Mouse (Mus musculus): ENCODE results near the gene Nos1. TPM values are rescaled to one million over a fixed set of nuclear protein-coding genes. Genes with fewer than 3 reads are reported as not detected.

Gene Nos1
- 0.58 and 0.93 TPM in 2 replicates for polyA plus RNA-seq (2012; rRNA removed)

- DNase-seq (ENCODE audit: low read depth, low spot score): no peak
- 46% methylated on average over 10 of the region's 10 CpGs for WGBS
These were observed at the start of gene Nos1 for GRCm38 (mm10) chr5:117780681-117781080. Gene Nos1, plus strand, starts transcription at chr5:117781032.

- 66% methylated on average over 6 of the region's 6 CpGs for WGBS
- DNase-seq (ENCODE audit: low read depth, low spot score): no peak
These were observed 49.5 kb upstream of the Nos1 start for GRCm38 (mm10) chr5:117731311-117731710.

DNA sequence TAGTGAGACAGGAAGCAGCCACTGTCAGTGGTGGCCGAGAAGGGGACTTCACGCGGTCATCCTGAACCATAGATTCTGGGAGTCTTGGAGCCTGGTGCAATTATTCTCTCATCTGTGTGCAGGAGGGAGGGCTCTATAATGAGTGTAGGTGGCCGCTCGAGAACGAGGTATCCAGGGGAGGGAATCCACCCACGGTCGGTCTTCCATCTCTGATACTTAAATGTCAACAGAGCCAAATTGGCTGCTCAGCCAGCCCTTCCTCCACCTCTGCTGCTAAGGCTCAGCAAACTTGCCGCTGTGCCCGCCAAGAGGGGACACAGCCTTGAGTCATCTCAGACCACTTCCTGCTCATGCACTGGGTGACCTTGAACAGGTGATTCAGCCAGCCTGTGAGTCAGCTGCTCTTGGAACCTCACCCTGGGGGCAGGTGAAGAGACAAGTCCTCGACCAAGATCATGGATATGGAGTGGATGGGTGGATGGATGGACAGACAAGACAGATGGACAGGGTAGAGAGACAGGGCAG, 36.1 kb upstream of the Nos1 start:
- DNase-seq (ENCODE audit: low read depth, low spot score): no peak
- WGBS: 46% methylated on average over 11 of the region's 11 CpGs

GRCm38 (mm10) chr5:117749353-117749752, 31.5 kb upstream of the Nos1 start:
- DNase-seq (ENCODE audit: low read depth, low spot score): no peak
- 26% methylated on average over 5 of the region's 5 CpGs for WGBS

GRCm38 (mm10) chr5:117757696-117758482, 22.9 kb upstream of the Nos1 start:
- 59% methylated on average over 12 of the region's 12 CpGs for WGBS

DNA sequence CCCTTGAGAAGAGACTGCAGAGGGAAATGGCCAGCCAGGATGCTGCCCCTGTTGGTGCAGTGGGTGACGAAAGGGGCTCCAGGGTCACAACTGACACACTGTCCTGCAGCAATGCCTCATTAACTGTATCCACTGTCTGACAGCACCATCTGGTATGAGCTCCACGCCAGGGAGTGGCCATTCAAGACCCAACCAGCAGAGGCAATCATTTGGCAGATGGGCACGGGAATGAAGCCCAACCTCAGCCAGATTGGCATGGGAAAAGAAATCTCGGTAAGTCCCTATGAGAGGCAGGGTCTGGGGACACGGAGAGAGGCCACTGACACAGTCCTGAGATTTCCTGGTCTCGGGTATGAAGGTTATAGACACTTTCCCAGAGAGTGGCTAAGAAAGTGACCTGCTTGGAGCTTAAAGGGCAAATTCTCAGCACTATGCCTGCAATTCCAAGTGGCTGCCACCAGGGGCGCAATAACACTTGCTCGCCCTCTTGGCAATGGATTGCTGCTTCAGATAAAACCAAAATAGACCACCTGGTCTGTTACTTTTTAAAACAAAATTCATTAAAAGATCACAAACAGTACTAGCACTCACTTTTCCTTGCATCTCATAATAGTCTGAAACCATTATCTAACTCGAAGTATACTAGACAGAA, 19.5 kb upstream of the Nos1 start:
- 74% methylated on average over 9 of the region's 9 CpGs for WGBS
- DNase-seq (ENCODE audit: low read depth, low spot score): no peak

More at GRCm38 (mm10) chr5:117757696-117758482, 22.9 kb upstream of the Nos1 start:
- DNase-seq (ENCODE audit: low read depth, low spot score): no peak

DNA sequence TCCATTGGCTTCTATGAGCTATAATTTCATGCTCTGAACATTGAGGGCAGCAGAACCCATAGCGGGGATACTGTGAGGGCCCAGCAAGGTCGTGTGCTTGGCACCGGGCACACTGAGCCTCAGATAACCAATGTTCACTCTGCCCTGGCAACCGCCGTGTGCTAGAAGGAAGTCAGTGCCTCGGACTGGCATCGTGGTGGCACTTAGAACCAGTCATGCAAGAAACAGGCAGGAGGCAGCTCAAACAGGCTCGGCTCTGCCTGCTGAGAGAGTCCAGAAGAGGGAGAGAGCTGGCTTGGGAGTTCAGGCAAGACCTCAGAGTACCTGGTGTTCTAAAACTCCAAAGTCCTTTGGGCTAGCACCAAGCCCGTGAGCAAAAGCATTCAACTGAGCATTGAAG, 16.3 kb upstream of the Nos1 start:
- 75% methylated on average over 9 of the region's 9 CpGs for WGBS
- no peak for DNase-seq (ENCODE audit: low read depth, low spot score)

GRCm38 (mm10) chr5:117779175-117779574, 1.7 kb upstream of the Nos1 start:
- DNase-seq (ENCODE audit: low read depth, low spot score): no peak
- WGBS: 46% methylated on average over 11 of the region's 11 CpGs

DNA sequence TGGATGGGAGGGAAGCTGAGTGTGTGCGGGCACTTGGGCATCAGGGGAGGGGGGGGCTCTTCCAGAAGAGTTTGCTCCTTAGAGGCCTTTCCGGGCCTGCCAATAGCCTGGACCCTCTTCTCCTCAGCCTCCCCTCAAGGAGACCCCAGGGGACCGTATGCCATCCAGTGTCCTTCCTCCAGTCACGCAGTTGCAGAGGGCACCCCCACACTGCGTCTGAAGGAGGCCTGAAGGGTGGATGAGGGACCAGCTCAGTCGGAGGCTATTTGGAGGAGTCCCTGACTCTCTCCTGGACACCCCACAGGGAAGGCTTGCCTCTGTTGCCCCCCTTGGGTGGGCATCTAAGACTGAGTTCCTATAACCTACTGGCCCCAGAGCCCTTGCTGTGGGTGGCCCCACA, 346 bp downstream of the Nos1 start:
- 73% methylated on average over 6 of the region's 6 CpGs for WGBS
- DNase-seq (ENCODE audit: low read depth, low spot score): no peak

DNA sequence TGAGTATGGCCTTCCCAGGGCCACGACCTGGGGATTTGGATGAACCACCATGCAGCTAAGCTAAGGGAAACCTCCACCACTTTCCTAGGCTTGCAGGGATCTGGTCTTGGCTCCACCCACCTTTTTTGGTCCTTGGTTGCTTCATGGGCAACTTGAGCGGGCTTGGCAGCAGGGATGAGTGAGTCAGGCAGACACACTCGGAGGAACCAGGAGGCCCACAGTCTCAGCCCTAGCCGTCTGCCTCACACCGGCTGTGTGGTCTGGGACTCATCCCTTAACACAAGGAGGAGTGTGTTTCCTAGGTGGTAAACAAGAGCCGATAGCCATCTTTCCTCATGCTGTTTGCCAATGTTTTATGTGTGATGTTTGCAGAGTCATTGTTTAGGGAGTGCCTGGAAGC, 9.2 kb downstream of the Nos1 start:
- DNase-seq (ENCODE audit: low read depth, low spot score): no peak
- 21% methylated on average over 6 of the region's 6 CpGs for WGBS

- 88% methylated on average over 14 of the region's 14 CpGs for WGBS
- DNase-seq (ENCODE audit: low read depth, low spot score): no peak
These were observed 11.0 kb downstream of the Nos1 start for GRCm38 (mm10) chr5:117791875-117792274.

DNA sequence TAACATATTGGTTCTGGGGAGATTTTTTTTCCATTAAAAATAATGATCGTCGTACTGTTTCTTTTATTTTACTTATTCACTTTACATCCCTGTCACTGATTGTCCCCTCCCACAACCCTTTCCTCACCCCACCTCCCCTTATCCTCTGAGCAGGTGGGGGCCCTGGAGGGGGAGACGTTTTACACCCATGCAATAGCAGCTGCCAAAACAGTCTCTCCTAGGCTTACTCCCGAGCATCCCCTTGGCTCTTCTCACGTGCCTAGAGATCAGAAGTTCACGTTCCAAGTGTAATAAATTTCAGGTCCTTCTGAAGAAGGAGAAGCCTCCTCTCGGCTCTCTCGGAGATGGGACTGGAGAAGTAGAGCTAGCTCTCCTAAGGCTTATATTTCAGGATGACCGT, 20.0 kb downstream of the Nos1 start:
- 49% methylated on average over 9 of the region's 9 CpGs for WGBS

DNA sequence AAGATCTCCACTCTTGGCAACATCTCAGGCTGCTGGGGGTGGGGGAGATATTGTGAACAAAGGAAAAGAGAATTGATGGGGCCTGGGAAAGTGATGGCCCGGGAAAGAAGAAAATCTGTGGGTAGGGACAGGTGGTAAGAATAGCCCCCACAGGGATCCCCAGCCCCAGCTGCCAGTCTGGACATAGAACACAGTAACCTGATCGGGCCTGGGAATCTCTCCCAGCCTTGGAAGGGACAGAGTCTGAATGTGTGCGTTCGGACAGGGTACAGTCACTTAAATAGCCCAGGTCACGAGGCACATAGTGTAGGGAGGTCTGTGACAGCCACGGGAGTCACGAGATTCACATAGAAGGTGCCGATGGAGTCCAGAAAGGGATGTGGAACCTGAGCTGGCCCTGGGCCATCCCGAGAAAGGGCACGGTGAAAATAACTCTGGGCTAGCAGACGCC, 21.3 kb downstream of the Nos1 start:
- 80% methylated on average over 11 of the region's 11 CpGs for WGBS
- no peak for DNase-seq (ENCODE audit: low read depth, low spot score)

More for the DNA sequence above, 20.0 kb downstream of the Nos1 start:
- no peak for DNase-seq (ENCODE audit: low read depth, low spot score)

- WGBS: 50% methylated on average over 7 of the region's 7 CpGs
- no peak for DNase-seq (ENCODE audit: low read depth, low spot score)
These were observed 22.7 kb downstream of the Nos1 start for GRCm38 (mm10) chr5:117803551-117803950.

- WGBS: 92% methylated on average over 7 of the region's 7 CpGs
- no peak for DNase-seq (ENCODE audit: low read depth, low spot score)
These were observed 30.1 kb downstream of the Nos1 start for GRCm38 (mm10) chr5:117810930-117811329.

DNA sequence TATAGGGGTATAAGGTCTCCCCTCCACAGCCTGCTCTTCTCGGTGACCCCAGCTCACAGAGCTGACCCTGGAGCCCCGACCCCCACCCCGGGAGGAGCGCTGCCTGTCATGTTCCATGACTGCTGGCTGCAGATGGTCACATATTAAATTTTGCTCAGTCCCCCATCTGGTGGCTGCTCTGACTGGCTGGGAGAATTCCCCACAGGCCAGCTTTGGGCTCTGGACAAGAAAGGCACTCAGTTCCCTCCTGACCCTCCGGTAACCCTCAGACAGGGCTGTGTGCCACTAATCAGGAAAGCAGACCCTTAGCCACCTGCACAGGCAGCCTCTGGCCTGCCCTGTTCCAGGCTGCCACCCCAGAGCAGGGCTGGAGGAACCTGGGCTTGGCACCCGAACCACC, 38.0 kb downstream of the Nos1 start:
- 77% methylated on average over 6 of the region's 6 CpGs for WGBS
- DNase-seq (ENCODE audit: low read depth, low spot score): no peak

GRCm38 (mm10) chr5:117820445-117820844, 39.6 kb downstream of the Nos1 start:
- WGBS: 54% methylated on average over 7 of the region's 7 CpGs
- DNase-seq (ENCODE audit: low read depth, low spot score): no peak

DNA sequence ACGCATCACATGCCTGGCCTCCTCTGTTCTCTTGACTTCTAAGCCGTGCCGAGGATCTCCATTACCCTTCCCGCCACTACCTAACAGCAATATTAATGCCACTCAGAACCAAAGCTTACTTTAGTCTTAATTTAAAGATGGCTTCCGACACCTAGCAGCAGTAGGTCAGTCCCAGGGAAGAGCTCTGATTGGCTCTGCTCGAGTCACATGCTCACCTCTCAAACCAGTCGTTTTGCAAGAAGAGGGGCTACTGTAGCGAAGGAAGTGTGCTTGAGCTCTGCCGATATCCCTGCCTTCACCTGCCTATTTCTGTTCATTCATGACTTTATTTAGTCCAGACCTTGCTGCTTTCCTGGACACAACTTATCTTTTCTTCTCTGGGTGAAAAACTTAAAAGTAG, 43.0 kb downstream of the Nos1 start:
- 88% methylated on average over 9 of the region's 9 CpGs for WGBS
- DNase-seq (ENCODE audit: low read depth, low spot score): no peak

DNA sequence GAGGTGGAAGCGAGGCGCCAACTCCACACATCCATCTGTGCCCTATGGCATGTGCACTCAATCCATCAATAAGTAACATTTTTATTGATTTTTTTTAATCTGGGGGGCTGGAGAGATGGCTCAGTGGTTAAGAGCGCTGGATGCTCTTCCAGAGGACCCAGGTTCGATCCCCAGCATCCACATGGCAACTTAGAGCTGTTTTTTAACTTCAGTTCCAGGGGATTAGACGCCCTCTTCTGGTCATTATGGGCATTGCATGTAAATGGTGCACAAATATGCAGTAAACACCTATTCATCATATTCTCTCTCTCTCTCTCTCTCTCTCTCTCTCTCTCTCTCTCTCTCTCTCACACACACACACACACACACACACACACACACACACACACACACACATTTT, 43.7 kb downstream of the Nos1 start:
- no peak for DNase-seq (ENCODE audit: low read depth, low spot score)
- 68% methylated on average over 5 of the region's 5 CpGs for WGBS

DNA sequence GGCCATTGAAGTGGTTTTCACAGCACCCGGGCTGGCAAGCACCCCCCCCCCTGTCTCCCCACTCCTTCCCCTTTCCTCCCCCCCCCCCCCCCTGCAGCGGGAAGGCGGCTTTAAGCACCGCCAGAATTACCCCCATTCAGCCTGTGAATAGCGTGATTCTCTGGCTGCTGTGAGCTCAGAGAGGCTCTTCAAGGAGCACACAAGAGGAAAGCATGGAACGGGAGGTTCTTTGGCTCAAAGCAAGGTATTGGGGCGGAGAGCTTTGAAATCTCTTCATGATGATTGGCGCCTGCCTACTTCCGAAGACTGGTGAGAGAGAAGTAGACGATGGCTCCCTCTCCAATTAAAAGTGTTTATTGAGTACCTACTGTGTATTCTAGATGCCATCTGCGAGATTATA, 44.5 kb downstream of the Nos1 start:
- 68% methylated on average over 11 of the region's 11 CpGs for WGBS
- no peak for DNase-seq (ENCODE audit: low read depth, low spot score)

DNA sequence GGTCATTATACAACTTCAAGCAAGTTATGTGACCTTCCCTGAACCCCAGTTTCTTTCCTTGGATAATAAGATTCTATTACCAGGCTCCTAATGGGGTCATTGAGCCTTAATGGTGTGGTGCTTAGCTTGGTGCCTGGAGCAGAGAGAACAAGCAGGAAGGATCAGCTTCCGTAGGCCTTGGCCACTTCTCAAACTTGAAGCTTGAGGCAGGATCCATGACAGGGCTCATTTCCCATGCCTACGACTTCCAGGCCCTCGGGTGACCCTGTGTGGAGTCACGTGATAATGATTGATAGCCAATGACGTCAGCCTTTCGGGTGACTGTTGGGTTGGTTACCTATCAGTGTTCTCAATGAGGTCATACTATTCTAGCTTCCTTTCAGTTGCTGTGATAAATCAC, 46.5 kb downstream of the Nos1 start:
- 73% methylated on average over 6 of the region's 6 CpGs for WGBS
- DNase-seq (ENCODE audit: low read depth, low spot score): no peak

Data from large intestine, adult 2 months (tissue).